ENCODE assay signal across 8 mouse cellular contexts in genomic region chr8:48481709-48482671, GRCm38 (mm10).
DNase-seq lines count a peak whose midpoint lies in the region; ATAC-seq lines count a peak whose summit lies in the region.

No protein-coding gene starts in this region.

- H3K4me1 ChIP-seq in forebrain, embryonic 15.5 days, result peaks cover 19% of the 10 kb centered on the region
- H3K4me1 ChIP-seq in forebrain, embryonic 10.5 days, result peaks cover 29% of the 10 kb centered on the region
- peaks cover 5% of the 10 kb centered on the region for H3K4me1 ChIP-seq in hindbrain, embryonic 14.5 days (replicated peaks; ENCODE audit: control insufficient read depth, insufficient read depth, low read length)
- peaks cover 15% of the 10 kb centered on the region; the same call in 1 of the 2 replicates for H3K4me1 ChIP-seq in neural tube, embryonic 12.5 days

- no peak overlapping the region for H3K9ac ChIP-seq in forebrain, embryonic 15.5 days (replicated peaks)
- 0 out of 2 replicates have a peak overlapping the region, but pooled peaks have one; percentile 4 for H3K9ac ChIP-seq in hindbrain, embryonic 14.5 days
- no peak overlapping the region for H3K9ac ChIP-seq in neural tube, embryonic 12.5 days

- ATAC-seq in forebrain, embryonic 15.5 days (replicated peaks), result 0 out of 2 replicates have a peak, but pooled peaks have one; percentile 52
- ATAC-seq in hindbrain, embryonic 14.5 days (ENCODE audit: low FRiP score), result peak; percentile 58
- no peak; the same call in 1 of the 2 replicates for ATAC-seq in neural tube, embryonic 12.5 days (ENCODE audit: low FRiP score, low read depth)
- ATAC-seq in cerebellum, adult (ENCODE audit: insufficient number of reproducible peaks, low FRiP score, low TSS enrichment), result no peak

- H3K4me3 ChIP-seq in forebrain, embryonic 15.5 days, result no peak overlapping the region
- H3K4me3 ChIP-seq in forebrain, embryonic 10.5 days, result no peak overlapping the region
- H3K4me3 ChIP-seq in hindbrain, embryonic 14.5 days (replicated peaks; ENCODE audit: low read length), result no peak overlapping the region
- no peak overlapping the region for H3K4me3 ChIP-seq in neural tube, embryonic 12.5 days

- H3K36me3 ChIP-seq in forebrain, embryonic 15.5 days, result no peaks in the 10 kb centered on the region
- H3K36me3 ChIP-seq in forebrain, embryonic 10.5 days (replicated peaks), result peaks cover 43% of the 10 kb centered on the region
- H3K36me3 ChIP-seq in hindbrain, embryonic 14.5 days (replicated peaks; ENCODE audit: control insufficient read depth, insufficient read depth), result no peaks in the 10 kb centered on the region
- no peaks in the 10 kb centered on the region for H3K36me3 ChIP-seq in neural tube, embryonic 12.5 days

- 61% methylated on average over 33 of the region's 33 CpGs for WGBS in forebrain, embryonic 15.5 days
- WGBS in forebrain, embryonic 10.5 days, result 87% methylated on average over 33 of the region's 33 CpGs
- whole genome bisulfite sequencing in hindbrain, embryonic 14.5 days, result 54% methylated on average over 33 of the region's 33 CpGs
- 76% methylated on average over 33 of the region's 33 CpGs for WGBS in neural tube, embryonic 12.5 days

- H3K9me3 ChIP-seq in forebrain, embryonic 15.5 days, result no peaks in the 10 kb centered on the region
- H3K9me3 ChIP-seq in forebrain, embryonic 10.5 days, result no peaks in the 10 kb centered on the region
- no peaks in the 10 kb centered on the region for H3K9me3 ChIP-seq in hindbrain, embryonic 14.5 days (ENCODE audit: control insufficient read depth, low read length)
- H3K9me3 ChIP-seq in neural tube, embryonic 12.5 days, result no peaks in the 10 kb centered on the region

- H3K27ac ChIP-seq in forebrain, embryonic 15.5 days (replicated peaks), result no peak overlapping the region; the same call in 1 of the 2 replicates
- no peak overlapping the region for H3K27ac ChIP-seq in forebrain, embryonic 10.5 days
- peak overlapping the region; percentile 49 for H3K27ac ChIP-seq in hindbrain, embryonic 14.5 days
- H3K27ac ChIP-seq in neural tube, embryonic 12.5 days, result no peak overlapping the region

- H3K27me3 ChIP-seq in forebrain, embryonic 15.5 days, result no peaks in the 10 kb centered on the region
- no peaks in the 10 kb centered on the region for H3K27me3 ChIP-seq in forebrain, embryonic 10.5 days (ENCODE audit: poor library complexity, severe bottlenecking)
- H3K27me3 ChIP-seq in hindbrain, embryonic 14.5 days (ENCODE audit: control insufficient read depth, insufficient read depth, low read length), result no peaks in the 10 kb centered on the region
- no peaks in the 10 kb centered on the region for H3K27me3 ChIP-seq in neural tube, embryonic 12.5 days (replicated peaks)

- no peak for DNase-seq in forebrain, embryonic 10.5 days (ENCODE audit: extremely low spot score, low spot score)
- DNase-seq in urinary bladder, postnatal 14 days (ENCODE audit: low spot score), result peak; percentile 25
- no peak for DNase-seq in urinary bladder, postnatal 10 days (ENCODE audit: low spot score)
- DNase-seq in hindbrain, embryonic 14.5 days (ENCODE audit: low spot score), result no peak
- DNase-seq in spleen, adult 18-20 months, result no peak

- H3K4me2 ChIP-seq in forebrain, embryonic 15.5 days (replicated peaks), result no peak overlapping the region
- 0 out of 2 replicates have a peak overlapping the region, but pooled peaks have one; percentile 5 for H3K4me2 ChIP-seq in hindbrain, embryonic 14.5 days (replicated peaks)
- 0 out of 2 replicates have a peak overlapping the region, but pooled peaks have one; percentile 20 for H3K4me2 ChIP-seq in neural tube, embryonic 12.5 days (replicated peaks)

Comparison
In these comparisons a context has a peak if more than half of its experiments do, and no peak if none do; other contexts are left out.
1. ATAC-seq: peak in forebrain, embryonic 15.5 days (single experiment) and hindbrain, embryonic 14.5 days (single experiment); none in neural tube, embryonic 12.5 days (single experiment) and cerebellum, adult (single experiment).